Mouse (Mus musculus) embryonic fibroblast, embryonic 13.5 days (primary cell): ENCODE measurements around the gene Kcnma1. TPM values are rescaled to one million over a fixed set of nuclear protein-coding genes. Genes with fewer than 3 reads are reported as not detected.

Experiments used
- H3K27ac ChIP-seq: 2 replicates; pipeline ENCODE4 v1.5.1; 2012; ENCODE audit warnings: low read length, control low read depth, inconsistent platforms; ENCODE audit not compliant: insufficient read depth
- H3K4me1 ChIP-seq: 2 replicates; pipeline ENCODE4 v1.6.1; 2011; ENCODE audit warnings: low read length; ENCODE audit not compliant: control insufficient read depth, insufficient read depth
- H3K4me3 ChIP-seq: 2 replicates; pipeline ENCODE4 v1.5.1; 2011; ENCODE audit warnings: mild to moderate bottlenecking, control low read depth, low read length; ENCODE audit not compliant: insufficient read depth
- CTCF ChIP-seq: IDR thresholded peaks from 2 replicates; pipeline ENCODE4 v1.5.1; 2011; ENCODE audit warnings: mild to moderate bottlenecking, control low read depth, low read length, moderate library complexity, borderline replicate concordance; ENCODE audit not compliant: insufficient read depth
- POLR2A ChIP-seq: IDR thresholded peaks from 2 replicates; pipeline ENCODE4 v1.6.1; 2011; ENCODE audit warnings: low read depth, mild to moderate bottlenecking, control low read depth, low read length, moderate library complexity
- polyA plus RNA-seq: library from polyadenylated mRNA; stranded (reverse); fragments of >200 nt; gene quantifications from 2 replicates; pipeline ENCODE4 v1.2.4, GENCODE M21; 2011; ENCODE audit warnings: low read depth; ENCODE audit not compliant: missing spikeins, insufficient read length

Gene Kcnma1
- polyA plus RNA-seq, 1 experiment, result 5.9 TPM

- no peak overlapping the region for H3K27ac ChIP-seq
- H3K4me1 ChIP-seq, result no peaks in the 10 kb centered on the region; the same call in 1 of the 2 replicates
- no peak overlapping the region for H3K4me3 ChIP-seq
- TF ChIP-seq CTCF (no peak), POLR2A (no peak)
Observed at GRCm38 (mm10) chr14:23592826-23593447, 421.4 kb downstream of the Kcnma1 start.

DNA sequence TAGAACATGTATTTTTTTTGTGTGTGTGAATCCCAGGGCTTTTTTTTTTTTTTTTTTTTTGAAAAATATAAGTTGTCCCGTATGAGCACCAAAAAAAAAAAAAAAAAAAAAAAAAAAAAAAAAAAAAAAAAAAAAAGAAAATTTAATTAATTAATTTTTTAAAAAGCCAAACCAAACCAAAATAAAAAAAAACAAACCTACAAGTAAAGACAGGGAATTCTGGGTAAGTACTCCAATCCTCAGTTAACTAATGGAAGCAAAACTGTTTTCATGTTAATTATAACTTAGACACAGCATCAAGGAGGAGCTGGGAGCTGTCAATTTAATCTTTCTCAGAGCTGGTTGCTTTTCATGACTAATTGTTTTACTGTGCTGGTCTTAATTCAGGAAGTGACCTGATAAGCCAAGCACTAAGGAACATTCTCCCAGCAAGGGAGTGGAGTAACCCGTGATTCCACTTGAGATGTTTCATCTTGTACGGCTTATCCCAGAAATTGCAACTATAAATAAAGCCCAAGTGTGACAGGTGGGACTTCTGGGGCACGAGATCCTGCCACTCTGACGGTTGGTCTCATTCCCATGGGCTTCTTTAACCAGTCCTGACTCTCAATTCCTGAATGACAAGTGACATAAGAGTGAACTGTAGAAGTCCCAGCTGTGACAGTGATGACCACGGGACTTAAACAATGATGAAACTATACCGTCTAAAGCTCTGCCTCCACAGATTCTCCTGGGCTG is 424.4 kb downstream of the Kcnma1 start:
- TF ChIP-seq CTCF (no peak), POLR2A (no peak)
- H3K4me1 ChIP-seq, result no peaks in the 10 kb centered on the region; the same call in none of the 2 replicates
- H3K27ac ChIP-seq, result no peak overlapping the region
- H3K4me3 ChIP-seq, result no peak overlapping the region

DNA sequence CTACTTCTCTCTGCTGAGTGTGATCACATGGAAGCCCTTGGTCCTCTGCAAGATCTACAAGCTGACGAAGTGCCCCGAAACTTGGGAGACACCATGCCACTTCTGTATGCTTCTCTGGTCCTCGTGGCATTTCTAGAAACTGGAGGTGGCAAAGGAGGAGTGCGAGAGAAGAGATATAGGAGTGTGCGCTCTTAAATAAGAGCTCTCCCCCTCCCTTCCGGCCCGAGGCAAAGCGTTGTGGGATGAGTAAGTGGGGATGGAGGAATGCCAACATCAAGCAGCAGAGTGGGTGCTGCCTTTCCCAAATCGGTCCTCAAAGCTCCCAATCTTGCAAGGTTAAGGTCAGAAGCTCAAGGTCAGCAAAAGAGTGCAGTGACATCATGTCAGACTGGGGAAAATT is 426.8 kb downstream of the Kcnma1 start:
- Histone ChIP-seq H3K4me1 (no peaks in the 10 kb centered on the region; the same call in none of the 2 replicates), H3K4me3 (no peak overlapping the region), H3K27ac (no peak overlapping the region)
- TF ChIP-seq CTCF, result no peak
- TF ChIP-seq POLR2A, result no peak

GRCm38 (mm10) chr14:23583235-23583634 is 431.1 kb downstream of the Kcnma1 start:
- no peaks in the 10 kb centered on the region; the same call in 1 of the 2 replicates for H3K4me1 ChIP-seq
- H3K4me3 ChIP-seq, result no peak overlapping the region
- no peak overlapping the region for H3K27ac ChIP-seq
- no peak for TF ChIP-seq POLR2A
- no peak for TF ChIP-seq CTCF

GRCm38 (mm10) chr14:23581282-23581681 is 433.0 kb downstream of the Kcnma1 start:
- H3K4me3 ChIP-seq, result no peak overlapping the region
- TF ChIP-seq POLR2A (no peak), CTCF (no peak)
- no peaks in the 10 kb centered on the region for H3K4me1 ChIP-seq
- no peak overlapping the region for H3K27ac ChIP-seq

GRCm38 (mm10) chr14:23575951-23576350 is 438.3 kb downstream of the Kcnma1 start:
- no peak for TF ChIP-seq POLR2A
- TF ChIP-seq CTCF, result peak; percentile 67; the same call in 1 of the 2 replicates
- no peak overlapping the region for H3K27ac ChIP-seq
- no peak overlapping the region for H3K4me3 ChIP-seq
- H3K4me1 ChIP-seq, result 0 out of 2 replicates have a peak, but pooled peaks cover 4% of the 10 kb centered on the region

DNA sequence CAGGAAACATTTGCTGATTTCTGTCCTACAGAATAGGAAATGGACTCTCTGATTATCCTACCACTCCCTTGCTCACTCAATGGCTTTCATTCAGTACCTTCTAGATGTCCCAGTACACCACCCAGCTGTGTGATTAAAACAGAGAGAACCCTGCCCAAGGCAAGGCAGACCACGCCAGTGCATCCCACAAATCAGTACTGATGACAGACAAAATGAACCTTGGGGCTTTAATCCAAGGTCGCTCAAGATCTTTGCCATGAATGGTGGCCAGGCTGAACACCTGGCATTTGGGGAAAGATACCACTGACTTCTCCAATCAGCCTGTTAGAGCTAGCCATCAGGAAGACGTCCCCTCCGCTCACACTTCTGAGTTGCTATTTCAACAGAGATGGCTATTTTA is 440.2 kb downstream of the Kcnma1 start:
- Histone ChIP-seq H3K4me1 (0 out of 2 replicates have a peak, but pooled peaks cover 4% of the 10 kb centered on the region), H3K4me3 (no peak overlapping the region), H3K27ac (no peak overlapping the region)
- no peak for TF ChIP-seq CTCF
- TF ChIP-seq POLR2A, result no peak

- no peak overlapping the region for H3K27ac ChIP-seq
- no peak overlapping the region for H3K4me3 ChIP-seq
- TF ChIP-seq POLR2A (no peak), CTCF (no peak)
- 0 out of 2 replicates have a peak, but pooled peaks cover 4% of the 10 kb centered on the region for H3K4me1 ChIP-seq
Observed at GRCm38 (mm10) chr14:23573385-23573784, 440.9 kb downstream of the Kcnma1 start.

- TF ChIP-seq CTCF, result no peak
- TF ChIP-seq POLR2A, result no peak
- Histone ChIP-seq H3K27ac (no peak overlapping the region), H3K4me1 (0 out of 2 replicates have a peak, but pooled peaks cover 4% of the 10 kb centered on the region), H3K4me3 (no peak overlapping the region)
Observed at GRCm38 (mm10) chr14:23572778-23573177, 441.5 kb downstream of the Kcnma1 start.

- Histone ChIP-seq H3K4me1 (0 out of 2 replicates have a peak, but pooled peaks cover 4% of the 10 kb centered on the region), H3K4me3 (no peak overlapping the region), H3K27ac (no peak overlapping the region)
- no peak for TF ChIP-seq POLR2A
- TF ChIP-seq CTCF, result no peak
Observed at GRCm38 (mm10) chr14:23570251-23570650, 444.0 kb downstream of the Kcnma1 start.

DNA sequence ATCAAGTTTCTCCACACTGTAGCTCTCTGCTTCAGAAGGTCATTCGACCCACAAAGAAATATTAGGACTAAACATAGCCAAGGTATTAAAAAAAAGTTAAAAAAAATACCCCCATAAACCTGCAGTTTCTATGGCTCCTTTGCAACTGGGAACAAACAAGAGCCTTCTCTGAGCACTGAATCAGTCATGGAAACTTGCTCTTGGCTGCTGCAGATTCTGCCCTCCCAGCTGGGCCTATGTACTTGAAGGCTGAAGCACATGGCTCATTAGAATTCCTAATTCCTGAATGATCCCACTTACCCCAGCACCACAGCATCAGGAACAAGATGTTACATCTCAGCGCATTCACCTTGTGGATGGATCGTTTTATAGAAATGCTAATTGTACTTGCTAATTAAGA is 448.4 kb downstream of the Kcnma1 start:
- no peak overlapping the region for H3K27ac ChIP-seq
- no peaks in the 10 kb centered on the region; the same call in 1 of the 2 replicates for H3K4me1 ChIP-seq
- TF ChIP-seq CTCF (no peak), POLR2A (no peak)
- no peak overlapping the region for H3K4me3 ChIP-seq
